Mouse (Mus musculus) G1E (cell line): ENCODE data around the gene Rps24.

Experiments used
- CTCF ChIP-seq: IDR thresholded peaks from 2 replicates; pipeline ENCODE4 v1.5.1; 2012; ENCODE audit warnings: low read depth, low read length, inconsistent platforms, mixed read lengths
- GATA1 ChIP-seq: IDR thresholded peaks from 2 replicates; pipeline ENCODE4 v1.6.1; 2012; ENCODE audit warnings: borderline replicate concordance, low read length, inconsistent platforms, mixed read lengths
- TAL1 ChIP-seq: conservative IDR thresholded peaks from 2 replicates; pipeline ENCODE4 v1.6.1; 2012; ENCODE audit warnings: low read depth, low read length, inconsistent platforms, mixed read lengths

GRCm38 (mm10) chr14:24510218-24510617 lies 23.3 kb downstream of the Rps24 start:
- TF ChIP-seq CTCF (peak; percentile 67), TAL1 (no peak), GATA1 (no peak)
